Mouse (Mus musculus): ENCODE measurements at regions not wholly inside any gene's neighbourhood (a gene's known extent, or its start where the extent isn't known, plus 50 kb on each side); places are given as distances from the start of the nearest gene placed in this dataset.

DNA sequence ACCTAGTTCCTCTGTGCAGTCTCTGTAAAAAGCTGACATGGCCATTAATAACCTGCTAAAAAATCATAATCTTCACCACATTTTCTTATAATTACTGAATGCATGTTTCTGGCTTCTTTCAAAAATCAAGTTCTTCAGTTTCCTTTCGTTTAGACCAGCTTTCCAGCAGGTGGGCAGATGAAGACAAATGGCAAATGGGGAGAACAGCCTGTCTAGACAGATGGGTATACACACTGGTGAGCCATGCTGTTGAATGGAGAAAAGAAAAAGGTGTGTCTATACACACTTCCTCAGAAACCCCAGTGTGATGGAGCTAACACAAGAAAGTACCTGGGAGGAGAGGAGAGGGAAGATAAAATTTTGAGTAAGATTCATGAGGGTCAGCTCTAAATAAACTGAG lies 179.2 kb upstream of the Nwd2 start:
- TF ChIP-seq CTCF (IDR thresholded peaks at IDR 0.05; ENCODE audit: low read depth) (no peak), EP300 (IDR thresholded peaks at IDR 0.05; ENCODE audit: low read depth) (no peak)

Measured in heart, postnatal 0 days (tissue).